In genomic region chr16:13762807-13763206, GRCm38 (mm10) we compare ENCODE assay signal across 16 mouse cellular contexts. TPM values are rescaled to one million over a fixed set of nuclear protein-coding genes. Genes with fewer than 3 reads are reported as not detected.
DNase-seq lines count a peak whose midpoint lies in the region; TF ChIP-seq lines count a peak whose summit lies in the region.
"Not testable (repeated sequence)": the region's sequence is repeated elsewhere in the genome, so short reads cannot be mapped to it uniquely, and the experiment has no call there.
"Had no signal": no experiment of that assay in that cellular context is flagged by ENCODE, and none has a peak within 500 bp of the region (broad histone marks: within the 10 kb centered on the region; RNA-seq: fewer than 3 reads in every experiment).

No protein-coding gene starts in this region.

- H3K4me3 ChIP-seq in CH12.LX (replicated peaks in 1 of 3; ENCODE audit: low read depth in 2 of 3, low read length in 2 of 3, poor library complexity in 1 of 3); MEL (ENCODE audit: control insufficient read depth in 1 of 2, insufficient read depth in 1 of 2, low read depth in 2 of 2, low read length in 2 of 2): not testable (repeated sequence)

- TF ChIP-seq POLR2A in CH12.LX (IDR thresholded peaks at IDR 0.05; ENCODE audit: low read depth, low read length); MEL (IDR thresholded peaks at IDR 0.05; ENCODE audit: control insufficient read depth in 1 of 2, insufficient read depth in 1 of 2, low read depth in 1 of 2, low read length in 2 of 2, poor library complexity in 1 of 2): not testable (repeated sequence)

- peaks cover 7 to 17% of the 10 kb centered on the region in 2 experiments; a peak in 3 of 4 replicates for H3K4me1 ChIP-seq in CH12.LX (ENCODE audit: control insufficient read depth in 1 of 2, insufficient read depth in 2 of 2)
- not testable (repeated sequence) for H3K4me1 ChIP-seq in MEL (ENCODE audit: control insufficient read depth in 1 of 2, insufficient read depth in 2 of 2, low read length in 2 of 2)

- H3K9me3 ChIP-seq in CH12.LX (replicated peaks; ENCODE audit: low read length); MEL (replicated peaks; ENCODE audit: insufficient read depth, low read length): not testable (repeated sequence)

- not testable (repeated sequence) for H3K4me2 ChIP-seq in CH12.LX (ENCODE audit: insufficient read depth, low read depth, poor library complexity, severe bottlenecking)

- H3K27ac ChIP-seq in CH12.LX (ENCODE audit: insufficient read depth, low read depth); MEL (ENCODE audit: control insufficient read depth, low read depth, low read length): not testable (repeated sequence)

- not testable (repeated sequence) for TF ChIP-seq CTCF in CH12.LX (conservative IDR thresholded peaks at IDR 0.05 in 1 of 2, IDR thresholded peaks at IDR 0.05 in 1 of 2; ENCODE audit: low read depth in 2 of 2, low read length in 2 of 2); MEL (IDR thresholded peaks at IDR 0.05 in 2 of 3, conservative IDR thresholded peaks at IDR 0.05 in 1 of 3; ENCODE audit: control insufficient read depth in 1 of 3, insufficient read depth in 1 of 3, low read depth in 2 of 3, low read length in 3 of 3, poor library complexity in 1 of 3, severe bottlenecking in 1 of 3)

- not testable (repeated sequence) for H3K79me2 ChIP-seq in CH12.LX (replicated peaks; ENCODE audit: control insufficient read depth, extremely low read depth, insufficient read depth, poor library complexity, severe bottlenecking); MEL (ENCODE audit: control insufficient read depth, insufficient read depth, low read length, poor library complexity)

- DNase-seq in CH12.LX (ENCODE audit: extremely low read depth); MEL (ENCODE audit: low read depth, low spot score): not testable (repeated sequence)

- H3K9ac ChIP-seq in CH12.LX (ENCODE audit: insufficient read depth, low read depth); MEL (ENCODE audit: control insufficient read depth, low read depth, low read length, poor library complexity, severe bottlenecking): not testable (repeated sequence)

- H3K27me3 ChIP-seq in CH12.LX (replicated peaks); MEL (ENCODE audit: control insufficient read depth in 1 of 2, insufficient read depth in 2 of 2, low read length in 2 of 2): not testable (repeated sequence)

- not testable (repeated sequence) for TF ChIP-seq RAD21 in CH12.LX (IDR thresholded peaks at IDR 0.05; ENCODE audit: low read depth, low read length); MEL (IDR thresholded peaks at IDR 0.05; ENCODE audit: low read depth, low read length)

- H3K36me3 ChIP-seq in CH12.LX (replicated peaks in 1 of 2; ENCODE audit: control insufficient read depth in 1 of 2, insufficient read depth in 1 of 2, low read length in 1 of 2); MEL (ENCODE audit: control insufficient read depth in 1 of 2, insufficient read depth in 2 of 2, low read length in 2 of 2): not testable (repeated sequence)

- not testable (repeated sequence) for TF ChIP-seq EP300 in CH12.LX (IDR thresholded peaks at IDR 0.05; ENCODE audit: low read length); MEL (IDR thresholded peaks at IDR 0.05; ENCODE audit: low read depth in 1 of 2, low read length in 2 of 2)

- dilution Hi-C loops in CH12.LX (cut with MboI; ENCODE audit: extremely low pct_ligation_motif_present, extremely low pct_unique_long_range_greater_than_20kb, low sequenced_read_pairs), result not testable (repeated sequence)

- in situ Hi-C loops in CH12.LX (cut with MboI; ENCODE audit: low pct_ligation_motif_present, low pct_unique_long_range_greater_than_20kb, low sequenced_read_pairs), result not testable (repeated sequence)

TF ChIP-seq in CH12.LX, 34 proteins besides CTCF, POLR2A, EP300 and RAD21:
- 0 out of 2 replicates have a peak, but pooled peaks have one; percentile 57 for TF ChIP-seq TBP (conservative IDR thresholded peaks at IDR 0.05; ENCODE audit: low read depth, low read length)

TF ChIP-seq in MEL, 35 proteins besides CTCF, POLR2A, EP300 and RAD21:
- 0 out of 2 replicates have a peak, but pooled peaks have one; percentile 58 for TF ChIP-seq TBP (IDR thresholded peaks at IDR 0.05; ENCODE audit: low read depth, low read length)

RNA-seq across cellular contexts. Expression of gene Rrn3, which starts 17.7 kb away (rescaled TPM):
- 83.5 and 105 TPM in 2 replicates for total RNA-seq in CH12.LX (2012; rRNA removed)
- 136 and 155 TPM in 2 replicates for total RNA-seq in CH12.LX (2014; rRNA removed)
- 93.7 and 93.8 TPM in 2 replicates for polyA plus RNA-seq in CH12.LX (2012; ENCODE audit: insufficient read length, low read depth)
- 78.6 and 92.8 TPM in 2 replicates for total RNA-seq in MEL (2012; rRNA removed)
- polyA plus RNA-seq in MEL (2012; ENCODE audit: insufficient read depth in 1 of 2, insufficient read length in 2 of 2, low read depth in 1 of 2, low replicate concordance in 2 of 2, missing spikeins in 1 of 2), result 10 to 100 TPM in 1 of 2 experiments, not detected in 1; 60.0 TPM

RNA-seq across cellular contexts. Expression of gene Pla2g10, which starts 32.0 kb away (rescaled TPM):
- total RNA-seq in CH12.LX (2012; rRNA removed) (not detected in 2 replicates), CH12.LX (2014; rRNA removed) (not detected in 2 replicates), MEL (2012; rRNA removed) (not detected in 2 replicates)
- polyA plus RNA-seq in CH12.LX (2012; ENCODE audit: insufficient read length, low read depth) (not detected in 2 replicates), MEL (2012; ENCODE audit: insufficient read depth in 1 of 2, insufficient read length in 2 of 2, low read depth in 1 of 2, low replicate concordance in 2 of 2, missing spikeins in 1 of 2) (not detected)
- total RNA-seq: adrenal gland, adult 18-20 months; adrenal gland, adult 2 months; adrenal gland, adult 8-10 months; adrenal gland, postnatal 10 days; adrenal gland, postnatal 14 days; adrenal gland, postnatal 25 days; adrenal gland, postnatal 36 days; adrenal gland, postnatal 4 days; G1E had no signal
- polyA plus RNA-seq: activated CD4-positive, CD25-positive, alpha-beta regulatory T cell, adult 4 months; adrenal gland, adult 2 months; C2C12; CD4-positive, CD25-positive, alpha-beta regulatory T cell, adult 4 months; cerebellum, adult 2 months; G1E; Patski had no signal

RNA-seq across cellular contexts. Expression of gene Ntan1, which starts 55.8 kb away (rescaled TPM):
- 52.1 and 57.3 TPM in 2 replicates for total RNA-seq in CH12.LX (2012; rRNA removed)
- total RNA-seq in CH12.LX (2014; rRNA removed), result 99.2 and 111 TPM in 2 replicates
- 66.0 and 71.3 TPM in 2 replicates for polyA plus RNA-seq in CH12.LX (2012; ENCODE audit: insufficient read length, low read depth)
- total RNA-seq in MEL (2012; rRNA removed), result 38.3 and 40.4 TPM in 2 replicates
- 10 to 100 TPM in 1 of 2 experiments, not detected in 1; 57.4 TPM for polyA plus RNA-seq in MEL (2012; ENCODE audit: insufficient read depth in 1 of 2, insufficient read length in 2 of 2, low read depth in 1 of 2, low replicate concordance in 2 of 2, missing spikeins in 1 of 2)
